Mouse (Mus musculus): ENCODE measurements at regions not wholly inside any gene's neighbourhood (a gene's known extent, or its start where the extent isn't known, plus 50 kb on each side); places are given as distances from the start of the nearest gene placed in this dataset.

DNA sequence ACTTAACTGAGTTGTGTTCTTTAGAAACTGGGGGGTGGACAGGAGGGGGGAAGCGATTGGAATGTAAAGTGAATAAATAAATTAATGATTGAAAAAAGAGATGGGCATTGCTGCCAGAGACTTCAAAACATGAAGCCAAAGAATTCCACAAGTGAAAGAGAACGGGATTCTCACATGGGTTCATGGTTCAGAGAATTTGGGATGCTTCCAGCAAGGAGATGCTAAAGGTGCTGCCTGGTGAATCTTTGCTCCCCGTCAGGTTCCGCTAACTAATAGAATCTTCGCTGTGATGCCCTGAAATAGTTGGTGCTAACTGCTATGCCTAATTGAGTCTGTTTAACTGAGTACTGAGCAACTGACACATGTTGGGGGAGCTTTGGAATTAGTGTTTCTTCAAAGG is 118.9 kb upstream of the Bet1 start:
- no peak for TF ChIP-seq ZNF384 (IDR thresholded peaks at IDR 0.05; ENCODE audit: low read depth, low read length)
- TF ChIP-seq CHD2 (IDR thresholded peaks at IDR 0.05; ENCODE audit: low read depth, low read length): no peak
- TF ChIP-seq ZC3H11A (IDR thresholded peaks at IDR 0.05; ENCODE audit: borderline replicate concordance, low read depth, low read length): no peak
- no peak for TF ChIP-seq HCFC1 (IDR thresholded peaks at IDR 0.05; ENCODE audit: borderline replicate concordance, insufficient read depth, low read length)
- no peak for TF ChIP-seq MAFK (IDR thresholded peaks at IDR 0.05; ENCODE audit: insufficient read depth, low read depth, low read length)
